Comparison of ENCODE assay signal across 21 mouse cellular contexts in the genomic region with DNA sequence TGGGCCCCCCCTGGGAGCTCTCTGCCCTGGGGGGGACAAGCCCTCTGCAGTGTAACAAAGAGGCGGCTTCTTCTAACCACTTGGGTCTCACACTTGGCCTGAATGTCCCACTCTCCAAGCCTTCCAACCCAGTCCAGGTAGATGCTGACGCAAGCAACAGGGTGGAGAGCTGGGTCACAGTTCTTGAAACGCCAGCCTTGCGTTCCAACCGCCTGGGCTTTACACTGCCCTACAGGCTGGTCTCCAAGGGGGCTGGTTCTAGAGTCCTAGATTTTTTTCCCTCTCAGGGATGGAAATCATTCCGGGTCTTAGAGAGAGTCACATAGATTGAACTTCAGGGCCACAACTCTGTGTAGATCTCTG. TPM values are rescaled to one million over a fixed set of nuclear protein-coding genes. Genes with fewer than 3 reads are reported as not detected.
"Had no signal": no experiment of that assay in that cellular context is flagged by ENCODE, and none has a peak within 500 bp of the region (broad histone marks: within the 10 kb centered on the region; RNA-seq: fewer than 3 reads in every experiment).

No protein-coding gene starts in this region.

- H3K4me1 ChIP-seq: limb, embryonic 15.5 days; midbrain, embryonic 15.5 days; neural tube, embryonic 12.5 days; neural tube, embryonic 15.5 days had no signal

- H3K9ac ChIP-seq: limb, embryonic 12.5 days; limb, embryonic 15.5 days; liver, embryonic 14.5 days; liver, postnatal 0 days; lung, embryonic 14.5 days; midbrain, embryonic 12.5 days; midbrain, embryonic 15.5 days; neural tube, embryonic 12.5 days; neural tube, embryonic 15.5 days had no signal

- H3K27me3 ChIP-seq: limb, embryonic 12.5 days; limb, embryonic 15.5 days; midbrain, embryonic 12.5 days; midbrain, embryonic 15.5 days; neural tube, embryonic 12.5 days; neural tube, embryonic 15.5 days had no signal

- H3K36me3 ChIP-seq: limb, embryonic 12.5 days; limb, embryonic 15.5 days; midbrain, embryonic 12.5 days; midbrain, embryonic 15.5 days; neural tube, embryonic 12.5 days; neural tube, embryonic 15.5 days had no signal

- H3K4me2 ChIP-seq: limb, embryonic 12.5 days; limb, embryonic 15.5 days; liver, embryonic 11.5 days; lung, embryonic 14.5 days; midbrain, embryonic 12.5 days; midbrain, embryonic 15.5 days; neural tube, embryonic 12.5 days; neural tube, embryonic 15.5 days had no signal

- H3K4me3 ChIP-seq: limb, embryonic 12.5 days; limb, embryonic 15.5 days; midbrain, embryonic 12.5 days; midbrain, embryonic 15.5 days; neural tube, embryonic 12.5 days; neural tube, embryonic 15.5 days had no signal

- H3K9me3 ChIP-seq: limb, embryonic 12.5 days; limb, embryonic 15.5 days; midbrain, embryonic 12.5 days; midbrain, embryonic 15.5 days; neural tube, embryonic 12.5 days; neural tube, embryonic 15.5 days had no signal

- H3K27ac ChIP-seq: limb, embryonic 12.5 days; limb, embryonic 15.5 days; liver, embryonic 14.5 days; macrophage; midbrain, embryonic 12.5 days; midbrain, embryonic 15.5 days; neural tube, embryonic 12.5 days; neural tube, embryonic 15.5 days; stomach, postnatal 0 days had no signal

- DNase-seq: kidney, adult 18-20 months; kidney, postnatal 14 days; left cerebral cortex, postnatal 4 days; liver, postnatal 0 days; lung, embryonic 14.5 days; right cerebral cortex, adult 18-20 months; right cerebral cortex, postnatal 14 days; right cerebral cortex, postnatal 4 days; thymus, adult 2 months; thymus, postnatal 25 days had no signal

- ATAC-seq: liver, postnatal 0 days; lung, postnatal 0 days; midbrain, embryonic 15.5 days had no signal

RNA-seq across cellular contexts. Expression of a gene that starts 30.1 kb away (rescaled TPM):
- polyA plus RNA-seq: lung, embryonic 14.5 days; macrophage had no signal
